Mouse (Mus musculus): ENCODE data around the gene A030014E15Rik. TPM values are rescaled to one million over a fixed set of nuclear protein-coding genes. Genes with fewer than 3 reads are reported as not detected.
"Not testable (repeated sequence)": the region's sequence is repeated elsewhere in the genome, so short reads cannot be mapped to it uniquely, and the experiment has no call there.

The A030014E15Rik gene
- polyA plus RNA-seq, 1 experiment from 2014 or later = not detected

DNA sequence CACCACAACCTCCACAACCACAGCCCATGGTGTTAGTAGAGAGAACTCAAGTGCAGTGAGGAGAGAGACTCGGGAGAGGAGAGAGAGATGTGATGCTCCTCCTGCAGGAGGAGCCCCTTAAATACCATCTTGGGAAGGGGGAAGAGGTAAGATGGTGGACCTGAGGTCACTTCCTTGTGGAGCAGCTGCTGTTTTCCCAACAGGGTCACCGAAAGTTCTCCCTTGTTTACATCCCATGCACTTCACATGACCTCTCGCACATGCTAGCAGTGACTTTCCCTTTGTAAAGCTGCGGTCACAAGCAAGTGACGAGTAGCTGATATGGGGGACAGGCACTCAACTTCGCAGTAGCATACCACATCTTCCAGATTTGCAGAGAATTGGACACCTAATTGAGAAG lies 18.6 kb downstream of the A030014E15Rik start, which contains the start of gene A030003K21Rik:
A030003K21Rik (minus strand) TSS at position 94 of the 400 bp plus-strand sequence.
- not testable (repeated sequence) for H3K9ac ChIP-seq; H3K9me3 ChIP-seq; ATAC-seq (ENCODE audit: borderline replicate concordance, extremely low read depth, low FRiP score, low TSS enrichment); H3K4me1 ChIP-seq; H3K36me3 ChIP-seq; H3K4me2 ChIP-seq; H3K27me3 ChIP-seq; H3K27ac ChIP-seq; H3K4me3 ChIP-seq
- no CpG with 5 or more reads among the region's 6 CpGs for WGBS

DNA sequence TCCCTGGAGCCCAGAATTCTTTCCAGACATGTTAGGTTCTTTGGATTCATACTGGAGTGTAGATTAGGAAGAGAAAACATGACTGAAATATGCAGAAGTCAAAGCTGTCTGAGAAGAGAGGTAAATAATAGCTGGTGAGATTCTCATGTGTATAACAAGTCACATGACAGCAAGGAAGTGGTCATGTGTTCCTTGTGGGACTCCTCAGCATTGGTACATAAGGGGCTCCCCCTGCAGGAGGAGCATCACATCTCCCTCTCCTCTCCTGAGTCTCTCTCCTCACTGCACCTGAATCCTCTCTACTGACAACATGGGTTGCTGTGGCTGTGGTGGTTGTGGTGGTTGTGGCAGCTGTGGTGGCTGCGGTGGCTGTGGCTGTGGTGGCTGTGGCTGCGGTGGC lies 21.3 kb downstream of the A030014E15Rik start:
- H3K27ac ChIP-seq; H3K4me1 ChIP-seq; H3K4me2 ChIP-seq; H3K4me3 ChIP-seq; H3K9me3 ChIP-seq; ATAC-seq (ENCODE audit: borderline replicate concordance, extremely low read depth, low FRiP score, low TSS enrichment); H3K9ac ChIP-seq; H3K36me3 ChIP-seq; H3K27me3 ChIP-seq: not testable (repeated sequence)
- 90% methylated on average over 2 of the region's 2 CpGs for WGBS

DNA sequence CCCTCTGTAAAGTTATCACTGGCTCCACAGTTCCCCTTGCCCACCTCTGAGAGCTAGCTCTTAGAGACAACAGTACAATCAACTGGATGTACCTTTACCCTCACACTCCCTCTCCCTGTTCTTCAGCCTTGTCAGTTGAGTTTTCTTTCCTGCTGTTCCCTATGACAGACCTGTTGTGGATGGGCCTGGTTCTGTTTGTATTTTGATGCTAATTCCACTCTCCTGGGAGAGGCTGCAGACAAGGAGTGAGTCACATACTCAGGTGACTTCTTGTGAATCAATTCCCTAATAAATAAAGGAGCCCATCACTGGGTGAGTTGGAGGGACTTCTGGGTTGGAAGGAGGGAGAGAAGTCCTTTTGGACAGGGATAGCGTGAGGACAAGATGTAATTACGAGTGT lies 23.9 kb downstream of the A030014E15Rik start:
- H3K4me1 ChIP-seq = no peaks in the 10 kb centered on the region
- WGBS = 85% methylated on average over 2 of the region's 2 CpGs
- H3K36me3 ChIP-seq = no peaks in the 10 kb centered on the region
- no peak overlapping the region for H3K4me2 ChIP-seq
- H3K27me3 ChIP-seq = no peaks in the 10 kb centered on the region
- H3K9me3 ChIP-seq = no peaks in the 10 kb centered on the region
- H3K9ac ChIP-seq = no peak overlapping the region
- H3K4me3 ChIP-seq = no peak overlapping the region
- H3K27ac ChIP-seq = no peak overlapping the region
- no peak for ATAC-seq (ENCODE audit: borderline replicate concordance, extremely low read depth, low FRiP score, low TSS enrichment)

- H3K27me3 ChIP-seq; H3K36me3 ChIP-seq; ATAC-seq (ENCODE audit: borderline replicate concordance, extremely low read depth, low FRiP score, low TSS enrichment); H3K9me3 ChIP-seq; H3K27ac ChIP-seq; H3K9ac ChIP-seq; H3K4me3 ChIP-seq; H3K4me2 ChIP-seq; H3K4me1 ChIP-seq: not testable (repeated sequence)
These were observed 31.2 kb downstream of the A030014E15Rik start, which contains the start of gene Gm7544 for GRCm38 (mm10) chr1:82955913-82956312. Gene Gm7544, minus strand, starts transcription at chr1:82956013.

DNA sequence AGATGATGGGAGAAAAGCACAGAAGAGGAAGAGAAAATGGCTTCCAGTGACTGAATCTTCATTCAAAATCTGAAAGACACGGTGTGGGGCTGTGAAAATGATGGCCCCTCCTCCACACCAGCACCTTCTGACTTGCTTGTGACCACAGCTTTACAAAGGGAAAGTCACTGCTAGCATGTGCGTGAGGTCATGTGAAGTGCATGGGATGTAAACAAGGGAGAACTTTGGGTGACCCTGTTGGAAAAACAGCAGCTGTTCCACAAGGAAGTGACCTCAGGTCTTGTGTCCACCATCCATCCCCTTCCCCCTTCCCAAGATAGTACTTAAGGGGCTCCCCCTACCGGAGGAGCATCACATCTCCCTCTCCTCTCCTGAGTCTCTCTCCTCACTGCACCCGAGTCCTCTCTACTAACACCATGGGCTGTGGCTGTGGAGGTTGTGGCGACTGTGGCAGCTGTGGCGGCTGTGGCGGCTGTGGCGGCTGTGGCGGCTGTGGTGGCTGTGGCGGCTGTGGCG lies 35.2 kb downstream of the A030014E15Rik start, which contains the start of gene Gm47955:
Gm47955 (plus strand) TSS at position 417 of the 516 bp plus-strand sequence.
- ATAC-seq (ENCODE audit: borderline replicate concordance, extremely low read depth, low FRiP score, low TSS enrichment) = no peak

GRCm38 (mm10) chr1:82966413-82966812 lies 41.7 kb downstream of the A030014E15Rik start:
- no peak for ATAC-seq (ENCODE audit: borderline replicate concordance, extremely low read depth, low FRiP score, low TSS enrichment)
- H3K4me3 ChIP-seq = no peak overlapping the region

More for the DNA sequence above, 35.2 kb downstream of the A030014E15Rik start, which contains the start of gene Gm47955:
- no peaks in the 10 kb centered on the region for H3K4me1 ChIP-seq
- H3K9me3 ChIP-seq = no peaks in the 10 kb centered on the region
- no peak within 1 kb of the TSS for H3K27ac ChIP-seq
- 83% methylated on average over 11 of the region's 11 CpGs for WGBS
- no peak within 1 kb of the TSS for H3K4me3 ChIP-seq
- H3K4me2 ChIP-seq = no peak within 1 kb of the TSS
- no peaks in the 10 kb centered on the region for H3K36me3 ChIP-seq
- H3K27me3 ChIP-seq = no peaks in the 10 kb centered on the region
- no peak within 1 kb of the TSS for H3K9ac ChIP-seq

GRCm38 (mm10) chr1:82972046-82972445 lies 47.3 kb downstream of the A030014E15Rik start:
- Histone ChIP-seq H3K27me3 (no peaks in the 10 kb centered on the region), H3K27ac (peak overlapping the region; percentile 49), H3K4me2 (no peak overlapping the region), H3K9me3 (no peaks in the 10 kb centered on the region), H3K36me3 (no peaks in the 10 kb centered on the region), H3K4me1 (peaks cover 6% of the 10 kb centered on the region; the same call in 1 of the 2 replicates), H3K4me3 (no peak overlapping the region), H3K9ac (no peak overlapping the region)
- ATAC-seq (ENCODE audit: borderline replicate concordance, extremely low read depth, low FRiP score, low TSS enrichment) = peak; percentile 71; the same call in 1 of the 2 replicates
- WGBS = 20% methylated on average over 4 of the region's 4 CpGs

More at GRCm38 (mm10) chr1:82966413-82966812, 41.7 kb downstream of the A030014E15Rik start:
- Histone ChIP-seq H3K27me3 (no peaks in the 10 kb centered on the region), H3K4me1 (no peaks in the 10 kb centered on the region), H3K4me2 (no peak overlapping the region), H3K36me3 (no peaks in the 10 kb centered on the region), H3K9ac (no peak overlapping the region), H3K9me3 (no peaks in the 10 kb centered on the region), H3K27ac (no peak overlapping the region)
- 68% methylated on average over 3 of the region's 3 CpGs for WGBS

GRCm38 (mm10) chr1:82973244-82973643 lies 48.5 kb downstream of the A030014E15Rik start:
- Histone ChIP-seq H3K9ac (no peak overlapping the region), H3K27ac (peak overlapping the region; percentile 67), H3K4me3 (no peak overlapping the region), H3K9me3 (no peaks in the 10 kb centered on the region), H3K36me3 (no peaks in the 10 kb centered on the region), H3K4me1 (peaks cover 6% of the 10 kb centered on the region; the same call in 1 of the 2 replicates), H3K4me2 (no peak overlapping the region), H3K27me3 (no peaks in the 10 kb centered on the region)
- 57% methylated on average over 1 of the region's 1 CpGs for WGBS
- ATAC-seq (ENCODE audit: borderline replicate concordance, extremely low read depth, low FRiP score, low TSS enrichment) = no peak

DNA sequence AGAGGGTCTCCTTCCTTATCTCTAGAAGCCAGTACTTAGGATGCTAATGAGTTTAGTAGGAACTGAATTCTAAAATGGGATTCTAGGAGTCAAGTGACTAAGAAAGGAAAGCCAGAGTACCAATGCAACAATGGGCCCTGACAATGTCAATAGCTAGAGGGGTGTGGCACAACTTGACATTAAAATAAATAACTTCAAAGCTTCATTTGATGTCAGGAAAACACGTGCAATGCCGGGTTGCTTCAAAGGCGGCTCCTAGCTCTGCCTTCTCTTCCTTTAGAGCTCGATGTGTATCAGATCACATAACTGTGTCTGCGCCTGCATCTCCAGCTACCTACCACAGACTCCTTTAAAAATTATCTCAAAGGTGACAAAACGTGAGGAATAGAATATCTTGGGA lies 49.2 kb downstream of the A030014E15Rik start:
- Histone ChIP-seq H3K9ac (no peak overlapping the region), H3K4me2 (no peak overlapping the region), H3K36me3 (no peaks in the 10 kb centered on the region), H3K27me3 (no peaks in the 10 kb centered on the region), H3K27ac (peak overlapping the region; percentile 67), H3K9me3 (no peaks in the 10 kb centered on the region), H3K4me3 (no peak overlapping the region), H3K4me1 (peaks cover 6% of the 10 kb centered on the region; the same call in 1 of the 2 replicates)
- peak; percentile 67; the same call in 1 of the 2 replicates for ATAC-seq (ENCODE audit: borderline replicate concordance, extremely low read depth, low FRiP score, low TSS enrichment)
- 46% methylated on average over 6 of the region's 6 CpGs for WGBS

DNA sequence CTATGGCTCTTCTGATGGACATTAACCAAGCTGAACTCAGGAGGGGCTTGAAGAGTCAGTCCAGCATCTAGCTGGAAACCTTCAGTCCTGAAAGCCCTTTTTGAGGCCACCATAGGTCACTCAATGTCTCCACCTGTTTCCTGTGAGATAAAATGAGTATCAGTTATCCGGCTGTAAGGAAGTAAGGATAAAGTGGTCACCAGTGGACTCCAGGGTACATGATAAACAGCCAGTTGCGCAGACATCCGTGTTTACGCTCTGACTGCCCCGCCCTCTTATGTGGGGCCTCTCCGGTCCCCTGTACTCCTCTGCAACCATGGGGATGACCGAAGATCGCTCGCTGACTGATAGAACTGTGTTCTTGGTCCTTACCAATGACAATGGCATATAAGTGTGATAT lies 49.6 kb downstream of the A030014E15Rik start:
- 64% methylated on average over 9 of the region's 9 CpGs for WGBS
- peak overlapping the region; percentile 67 for H3K27ac ChIP-seq
- H3K9ac ChIP-seq = no peak overlapping the region
- H3K4me3 ChIP-seq = no peak overlapping the region
- no peak overlapping the region for H3K4me2 ChIP-seq
- H3K27me3 ChIP-seq = no peaks in the 10 kb centered on the region
- H3K4me1 ChIP-seq = peaks cover 6% of the 10 kb centered on the region; the same call in 1 of the 2 replicates
- H3K36me3 ChIP-seq = no peaks in the 10 kb centered on the region
- peak; percentile 65 for ATAC-seq (ENCODE audit: borderline replicate concordance, extremely low read depth, low FRiP score, low TSS enrichment)
- H3K9me3 ChIP-seq = no peaks in the 10 kb centered on the region
